Mouse (Mus musculus) layer of hippocampus, postnatal 14 days (tissue): ENCODE data around the gene Tk1. TPM values are rescaled to one million over a fixed set of nuclear protein-coding genes. Genes with fewer than 3 reads are reported as not detected.
"Not testable (repeated sequence)": the region's sequence is repeated elsewhere in the genome, so short reads cannot be mapped to it uniquely, and the experiment has no call there.

Experiments used
- DNase-seq, 2 experiments: peaks; one replicate each; pipeline ENCODE4 v3.0.0; 2021 to 2022; ENCODE audit warnings: low spot score in 2 of 2, mixed read lengths in 1 of 2
- total RNA-seq, 2 experiments: library from RNA; stranded (reverse); gene quantifications; 2 replicates each; pipeline ENCODE4 v1.2.3; 2021

The Tk1 gene
- total RNA-seq, 2 experiments from 2014 or later, result 1.6 to 3.3 TPM

GRCm38 (mm10) chr11:117792281-117792888 lies 33.5 kb downstream of the Tk1 start:
- no peak for DNase-seq

DNA sequence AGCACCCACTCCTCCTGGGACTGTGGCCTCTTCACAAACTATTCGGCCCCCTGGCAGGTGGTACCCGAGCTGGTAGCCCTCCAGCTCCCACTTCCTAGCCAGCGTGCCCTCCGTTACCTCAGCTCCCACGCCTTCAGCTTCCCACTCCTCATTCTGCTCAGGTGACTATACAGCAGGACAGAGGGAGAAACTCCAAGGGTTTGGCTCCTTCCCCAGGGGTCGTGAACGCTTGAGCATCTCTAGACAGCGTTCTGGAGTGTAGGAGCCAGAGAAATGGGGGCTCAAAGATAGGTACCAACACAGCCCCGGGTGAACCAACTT lies 34.5 kb downstream of the Tk1 start:
- no peak for DNase-seq

GRCm38 (mm10) chr11:117790703-117791440 lies 35.0 kb downstream of the Tk1 start:
- no peak for DNase-seq

- DNase-seq, result peak in 1 of 2 experiments; percentile 49
Observed at GRCm38 (mm10) chr11:117790286-117790685, 35.6 kb downstream of the Tk1 start.

DNA sequence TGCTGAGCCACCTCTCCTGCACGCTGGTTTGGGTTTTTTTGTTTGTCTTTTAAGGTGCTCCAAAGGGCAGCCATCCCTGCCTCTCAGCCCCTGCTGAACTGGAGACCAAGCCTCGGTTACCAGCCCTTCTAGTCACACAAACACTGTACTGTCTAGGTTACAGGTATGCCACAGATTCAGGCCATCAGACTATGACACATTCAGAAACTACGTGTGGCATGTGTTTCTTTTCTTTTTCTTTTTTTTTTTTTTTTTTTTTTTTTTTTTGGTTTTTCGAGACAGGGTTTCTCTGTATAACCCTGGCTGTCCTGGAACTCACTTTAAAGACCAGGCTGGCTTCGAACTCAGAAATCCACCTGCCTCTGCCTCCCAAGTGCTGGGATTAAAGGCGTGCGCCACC lies 37.4 kb downstream of the Tk1 start:
- DNase-seq, result not testable (repeated sequence)

- DNase-seq, result no peak
Observed at GRCm38 (mm10) chr11:117786294-117786693, 39.6 kb downstream of the Tk1 start.

GRCm38 (mm10) chr11:117783683-117784309 lies 42.1 kb downstream of the Tk1 start:
- DNase-seq, result no peak

DNA sequence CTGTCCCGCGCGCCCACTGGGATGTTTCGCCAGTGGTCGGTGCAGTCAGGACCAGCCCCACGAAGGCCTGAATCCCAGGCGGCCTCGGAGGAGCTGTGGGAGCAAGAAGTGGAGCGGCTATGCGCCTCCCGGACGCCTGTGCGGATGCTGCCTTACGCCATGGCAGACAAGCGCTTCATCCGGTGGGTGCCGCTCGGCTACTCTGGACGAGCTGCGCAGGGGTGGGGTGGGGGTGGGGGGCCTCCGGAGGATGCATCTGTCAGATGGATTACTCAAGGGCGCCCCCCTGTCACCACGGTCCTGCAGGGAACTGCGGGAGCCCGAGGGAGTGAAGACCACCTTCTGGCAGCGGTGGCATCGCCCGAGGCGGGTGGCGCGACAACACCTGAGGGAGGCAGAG lies 42.8 kb downstream of the Tk1 start:
- peak; percentile 61 to 67 for DNase-seq

DNA sequence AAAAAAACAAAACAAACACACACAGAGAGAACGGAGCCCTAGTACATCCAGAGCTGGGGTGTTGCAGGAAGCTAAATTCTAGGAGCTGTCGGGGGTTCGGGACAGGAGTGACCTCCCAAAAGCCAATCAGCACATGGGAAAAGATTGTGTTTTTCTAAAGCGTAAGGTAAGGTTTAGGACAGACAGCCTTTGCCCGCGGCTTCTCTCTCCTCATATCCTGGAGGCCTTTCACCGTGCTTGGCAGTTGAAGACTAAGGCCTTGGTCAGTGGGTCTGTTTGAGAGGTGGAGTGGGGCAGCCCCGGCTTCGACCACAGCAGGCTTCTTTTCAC lies 43.2 kb downstream of the Tk1 start:
- no peak for DNase-seq

DNA sequence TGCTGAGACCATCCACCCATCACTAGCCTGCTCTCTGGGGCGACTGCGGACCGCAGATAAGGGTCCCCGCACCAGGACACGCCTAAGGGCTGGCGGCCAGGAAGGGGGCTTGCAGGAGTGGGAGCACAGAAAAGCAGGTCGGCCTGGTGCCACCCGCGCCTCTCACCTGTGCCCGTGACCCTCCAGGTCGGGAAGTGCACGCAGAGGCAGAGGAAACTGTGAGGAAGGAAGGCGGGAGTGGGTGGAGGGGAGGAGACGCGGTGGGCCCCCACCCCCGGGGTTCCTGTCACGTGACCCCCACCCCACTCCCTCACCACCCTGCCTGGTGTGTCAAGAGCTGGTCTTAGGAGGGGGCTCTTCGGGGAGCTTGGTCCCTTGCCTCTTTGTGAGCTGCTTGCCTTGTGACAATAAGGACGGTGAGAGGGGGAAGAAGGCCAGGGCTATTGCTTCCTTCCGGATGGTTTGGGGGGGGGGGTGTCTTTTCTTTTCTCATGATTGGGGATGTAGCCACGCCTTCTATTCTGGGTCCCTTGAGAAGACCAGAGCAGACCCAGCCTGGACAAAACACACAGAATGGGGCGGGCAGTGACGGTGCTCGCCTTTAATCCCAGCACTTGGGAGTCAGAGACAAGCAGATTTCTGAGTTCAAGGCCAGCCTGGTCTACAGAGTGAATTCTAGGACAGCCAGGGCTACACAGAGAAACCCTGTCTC lies 43.7 kb downstream of the Tk1 start, which contains the start of the genes Tmc8 and Tmc6:
Gene Tmc8 (plus strand): TSS at position 84 of the 712 bp plus-strand sequence.
Gene Tmc6 (minus strand): TSS at position 206 of the 712 bp plus-strand sequence.
- no peak for DNase-seq

DNA sequence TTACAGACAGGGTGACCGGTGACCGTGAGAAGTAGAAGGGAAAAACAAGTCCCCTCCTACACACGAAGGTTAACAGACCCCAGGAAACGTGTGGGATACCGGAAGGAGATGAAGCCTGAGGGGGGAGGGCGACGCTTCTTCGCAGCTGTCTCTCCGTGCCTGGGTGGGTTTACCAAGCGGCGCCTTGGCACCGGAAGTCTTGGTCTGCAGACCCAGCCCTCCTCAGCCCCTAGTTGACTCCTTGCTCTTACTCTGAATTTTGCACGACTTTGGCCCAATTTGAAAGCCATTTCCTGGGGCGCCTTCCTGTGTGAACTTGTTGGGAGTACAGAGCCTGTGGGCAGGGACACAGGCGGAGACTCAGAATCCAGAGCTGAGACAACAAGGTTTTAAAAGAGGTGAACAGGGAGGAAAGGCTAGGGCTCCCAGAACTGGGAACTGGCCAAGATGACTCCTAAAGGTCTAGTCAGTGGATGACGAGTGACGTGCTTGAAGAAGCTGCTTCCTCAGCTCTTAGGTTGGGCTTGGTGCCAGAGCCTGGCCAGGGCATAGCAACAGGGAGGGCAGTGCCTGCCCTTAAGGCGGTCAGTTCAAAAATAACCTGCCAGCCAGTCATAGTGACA lies 44.6 kb downstream of the Tk1 start:
- DNase-seq, result no peak

- no peak for DNase-seq
Observed at GRCm38 (mm10) chr11:117780582-117781111, 45.2 kb downstream of the Tk1 start.

GRCm38 (mm10) chr11:117780199-117780515 lies 45.7 kb downstream of the Tk1 start:
- DNase-seq, result no peak

- no peak for DNase-seq
Observed at GRCm38 (mm10) chr11:117779434-117780198, 46.3 kb downstream of the Tk1 start.

DNA sequence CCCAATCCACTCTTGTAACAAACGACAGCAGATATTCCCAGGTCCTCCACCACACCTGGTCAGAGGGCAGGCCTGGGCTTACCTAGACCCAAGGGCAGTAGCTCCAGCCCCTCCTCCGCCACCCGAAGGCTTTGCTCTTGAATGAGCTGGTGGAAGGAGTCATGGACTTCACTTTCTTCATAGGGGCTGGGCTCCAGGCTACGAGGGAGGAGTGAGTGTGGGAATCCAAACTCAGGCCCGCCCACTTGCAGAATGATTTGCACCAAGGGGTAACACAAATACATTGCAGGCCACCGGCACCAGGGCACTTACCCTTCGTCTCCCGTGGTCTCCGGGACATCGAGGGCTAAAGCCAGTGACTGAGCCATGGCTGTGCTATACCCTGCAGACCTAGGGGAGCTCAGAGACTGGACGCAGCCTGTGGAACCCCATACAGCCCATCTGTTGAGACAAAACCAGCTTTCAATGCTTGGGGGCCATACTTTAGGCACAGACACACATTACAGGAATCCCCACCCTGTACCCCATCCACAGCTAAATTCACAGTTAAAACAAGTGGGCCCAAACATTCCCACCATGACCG lies 47.0 kb downstream of the Tk1 start:
- no peak for DNase-seq

- DNase-seq, result no peak
Observed at GRCm38 (mm10) chr11:117778031-117778430, 47.9 kb downstream of the Tk1 start.

- DNase-seq, result no peak
Observed at GRCm38 (mm10) chr11:117777111-117777510, 48.8 kb downstream of the Tk1 start.

DNA sequence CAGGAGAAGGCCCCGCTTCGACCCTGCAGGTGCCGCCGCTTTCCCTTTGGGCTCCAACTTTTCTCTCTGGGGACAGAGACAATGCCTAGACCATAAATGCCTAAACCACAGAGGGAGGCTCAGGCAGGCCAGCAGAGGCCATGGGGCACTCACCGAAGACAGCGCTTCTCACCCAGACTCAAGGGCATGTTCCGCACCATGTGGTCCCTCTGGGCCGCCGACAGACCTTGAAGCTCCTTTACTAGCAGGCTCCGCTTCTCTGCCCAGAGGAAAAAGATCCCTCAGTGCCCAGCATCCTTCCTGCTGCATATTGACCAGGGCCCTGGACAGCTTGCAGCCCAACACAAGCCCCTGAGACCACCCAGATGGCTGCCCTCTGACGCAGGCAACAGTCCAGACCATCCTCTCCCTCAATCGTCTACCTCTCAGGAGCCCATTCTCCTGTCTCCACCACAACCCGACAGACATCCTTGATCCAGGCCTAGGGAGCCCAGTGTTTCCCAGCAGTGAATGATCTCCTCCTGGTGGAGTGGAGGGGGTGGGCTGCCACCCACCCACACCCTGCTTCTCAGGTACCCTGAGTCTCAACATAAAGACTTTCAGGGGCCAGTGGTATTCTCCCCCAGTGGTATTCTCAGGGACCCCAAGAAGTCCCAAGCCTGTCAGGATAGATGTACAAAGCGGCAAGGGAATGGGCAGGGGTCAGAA lies 49.7 kb downstream of the Tk1 start:
- DNase-seq, result no peak

GRCm38 (mm10) chr11:117775540-117775939 lies 50.4 kb downstream of the Tk1 start:
- no peak for DNase-seq

DNA sequence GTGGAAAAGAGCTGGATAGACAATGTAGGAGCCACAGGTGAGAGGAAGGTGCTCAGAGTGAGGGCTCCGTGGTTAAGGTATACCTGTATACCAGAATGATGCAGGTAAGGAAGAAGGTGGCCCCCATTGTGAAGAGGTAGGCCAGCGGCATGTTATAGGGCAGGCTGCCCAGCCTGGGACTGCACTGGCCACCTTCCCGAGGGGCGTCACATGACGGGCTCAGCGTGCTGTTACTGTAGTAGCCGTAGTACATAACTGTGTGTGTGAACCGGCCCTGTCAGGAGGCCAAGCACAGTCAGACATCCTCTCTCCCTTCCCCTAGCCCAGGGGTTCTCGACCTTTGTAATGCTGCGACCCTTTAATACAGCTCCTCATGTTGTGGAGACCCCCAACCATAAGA lies 51.0 kb downstream of the Tk1 start:
- DNase-seq, result no peak
